Mouse (Mus musculus) gastrocnemius, postnatal 4 days (tissue): Measurements from ENCODE around the gene Izumo4. TPM values are rescaled to one million over a fixed set of nuclear protein-coding genes. Genes with fewer than 3 reads are reported as not detected.

Experiments used
- DNase-seq, 2 experiments: peaks; one replicate each; pipeline ENCODE4 v3.0.0; 2021 to 2022; ENCODE audit warnings: low spot score in 2 of 2, mixed read lengths in 2 of 2
- total RNA-seq, 2 experiments: library from RNA; stranded (reverse); gene quantifications; 2 replicates each; pipeline ENCODE4 v1.2.3; 2021

The Izumo4 gene
- total RNA-seq, 2 experiments from 2014 or later = 8.3 to 8.4 TPM

GRCm38 (mm10) chr10:80669018-80669417 is 33.0 kb upstream of the Izumo4 start:
- no peak for DNase-seq

- DNase-seq = peak in 1 of 2 experiments; percentile 64
Measured at GRCm38 (mm10) chr10:80669737-80670485, 32.1 kb upstream of the Izumo4 start.

GRCm38 (mm10) chr10:80670531-80670930 is 31.5 kb upstream of the Izumo4 start:
- no peak for DNase-seq

- no peak for DNase-seq
Measured at GRCm38 (mm10) chr10:80671251-80671650, 30.7 kb upstream of the Izumo4 start.

GRCm38 (mm10) chr10:80671936-80672690 is 29.9 kb upstream of the Izumo4 start:
- DNase-seq = no peak

- no peak for DNase-seq
Measured at GRCm38 (mm10) chr10:80673690-80674089, 28.3 kb upstream of the Izumo4 start.

- no peak for DNase-seq
Measured at GRCm38 (mm10) chr10:80674161-80674711, 27.7 kb upstream of the Izumo4 start.

- DNase-seq = no peak
Measured at GRCm38 (mm10) chr10:80674851-80675404, 27.1 kb upstream of the Izumo4 start.

GRCm38 (mm10) chr10:80675405-80676197 is 26.4 kb upstream of the Izumo4 start:
- no peak for DNase-seq

- DNase-seq = peak; percentile 99 to 100
Measured at GRCm38 (mm10) chr10:80676198-80676928, 25.6 kb upstream of the Izumo4 start.

- DNase-seq = no peak
Measured at GRCm38 (mm10) chr10:80677128-80677875, 24.7 kb upstream of the Izumo4 start.

- peak; percentile 72 to 90 for DNase-seq
Measured at GRCm38 (mm10) chr10:80677942-80678436, 24.0 kb upstream of the Izumo4 start, which contains the start of gene Mknk2. Mknk2 (minus strand) TSS chr10:80678112.

GRCm38 (mm10) chr10:80678601-80679377 is 23.2 kb upstream of the Izumo4 start:
- no peak for DNase-seq

- DNase-seq = no peak
Measured at GRCm38 (mm10) chr10:80679556-80680259, 22.3 kb upstream of the Izumo4 start.

- no peak for DNase-seq
Measured at GRCm38 (mm10) chr10:80680260-80680696, 21.7 kb upstream of the Izumo4 start.

- no peak for DNase-seq
Measured at GRCm38 (mm10) chr10:80682003-80682402, 20.0 kb upstream of the Izumo4 start.

GRCm38 (mm10) chr10:80683647-80684046 is 18.3 kb upstream of the Izumo4 start:
- DNase-seq = no peak

- peak in 1 of 2 experiments; percentile 57 for DNase-seq
Measured at GRCm38 (mm10) chr10:80684214-80684613, 17.8 kb upstream of the Izumo4 start.
